ENCODE assay signal across 7 mouse cellular contexts in genomic region chr9:23581039-23581606, GRCm38 (mm10).
DNase-seq lines count a peak whose midpoint lies in the region; ATAC-seq lines count a peak whose summit lies in the region.

No protein-coding gene starts in this region.

- H3K27ac ChIP-seq in intestine, embryonic 15.5 days = no peak overlapping the region
- H3K27ac ChIP-seq in midbrain, embryonic 13.5 days = no peak overlapping the region

- peak; percentile 41; the same call in 1 of the 2 replicates for ATAC-seq in intestine, embryonic 15.5 days
- ATAC-seq in midbrain, embryonic 13.5 days = peak; percentile 76

- intact Hi-C loops in left cerebral cortex, postnatal 10 days (cut with DNase I) = loop anchor here (5.0 kb wide), 1 partner anchor 936 kb away; no protein-coding TSS in a partner anchor

- H3K36me3 ChIP-seq in intestine, embryonic 15.5 days = no peaks in the 10 kb centered on the region
- no peaks in the 10 kb centered on the region for H3K36me3 ChIP-seq in midbrain, embryonic 13.5 days

- H3K9ac ChIP-seq in intestine, embryonic 15.5 days = no peak overlapping the region
- H3K9ac ChIP-seq in midbrain, embryonic 13.5 days (replicated peaks) = no peak overlapping the region

- no peaks in the 10 kb centered on the region for H3K4me1 ChIP-seq in intestine, embryonic 15.5 days (replicated peaks)
- H3K4me1 ChIP-seq in midbrain, embryonic 13.5 days (replicated peaks) = 0 out of 2 replicates have a peak, but pooled peaks cover 4% of the 10 kb centered on the region

- no peak overlapping the region for H3K4me2 ChIP-seq in intestine, embryonic 15.5 days (replicated peaks)
- no peak overlapping the region for H3K4me2 ChIP-seq in midbrain, embryonic 13.5 days (replicated peaks)

- 16% methylated on average over 6 of the region's 6 CpGs for WGBS in intestine, embryonic 15.5 days
- WGBS in midbrain, embryonic 13.5 days = 13% methylated on average over 6 of the region's 6 CpGs

- no peaks in the 10 kb centered on the region for H3K27me3 ChIP-seq in intestine, embryonic 15.5 days (replicated peaks)
- no peaks in the 10 kb centered on the region for H3K27me3 ChIP-seq in midbrain, embryonic 13.5 days

- H3K9me3 ChIP-seq in intestine, embryonic 15.5 days = no peaks in the 10 kb centered on the region
- H3K9me3 ChIP-seq in midbrain, embryonic 13.5 days = no peaks in the 10 kb centered on the region

- peak; percentile 52 to 73 for DNase-seq in adrenal gland, adult 18-20 months (ENCODE audit: low spot score in 2 of 2)
- peak; percentile 91 to 93 for DNase-seq in cerebellum, postnatal 25 days
- peak; percentile 74 for DNase-seq in gastrocnemius, postnatal 10 days
- peak; percentile 85 to 86 for DNase-seq in left cerebral cortex, postnatal 10 days (ENCODE audit: extremely low spot score in 1 of 2, low spot score in 2 of 2)
- peak; percentile 27 to 67 for DNase-seq in spleen, postnatal 4 days (ENCODE audit: low spot score in 2 of 2)

- no peak overlapping the region for H3K4me3 ChIP-seq in intestine, embryonic 15.5 days (replicated peaks)
- no peak overlapping the region for H3K4me3 ChIP-seq in midbrain, embryonic 13.5 days (replicated peaks)
